Mouse (Mus musculus): ENCODE measurements around the gene Gm49711. TPM values are rescaled to one million over a fixed set of nuclear protein-coding genes. Genes with fewer than 3 reads are reported as not detected.

Gm49711 gene
- polyA plus RNA-seq, 1 experiment from 2014 or later = not detected

- peak overlapping the region; percentile 86 for H3K4me2 ChIP-seq (ENCODE audit: low read depth)
- H3K9ac ChIP-seq (ENCODE audit: low read length) = peak overlapping the region; percentile 83
- H3K36me3 ChIP-seq (ENCODE audit: control insufficient read depth, insufficient read depth, low read length) = peaks cover 7% of the 10 kb centered on the region; the same call in 1 of the 2 replicates
- peak; percentile 31 for DNase-seq (ENCODE audit: low spot score)
- peak overlapping the region; percentile 93 for H3K4me3 ChIP-seq (ENCODE audit: low read depth, low read length)
- H3K9me3 ChIP-seq (ENCODE audit: control insufficient read depth, low read length) = peaks cover 4% of the 10 kb centered on the region; the same call in 1 of the 2 replicates
- ATAC-seq (ENCODE audit: insufficient read depth, low FRiP score, low TSS enrichment) = peak; percentile 35
- no peaks in the 10 kb centered on the region for H3K27me3 ChIP-seq (ENCODE audit: control insufficient read depth, insufficient read depth, low read length)
- H3K4me1 ChIP-seq (ENCODE audit: control insufficient read depth, insufficient read depth, low read length) = peaks cover 8% of the 10 kb centered on the region
- 0 out of 2 replicates have a peak overlapping the region, but pooled peaks have one; percentile 44 for H3K27ac ChIP-seq (ENCODE audit: low read depth, low read length)
- WGBS = 2% methylated on average over 49 of the region's 63 CpGs
Measured at GRCm38 (mm10) chr16:92058644-92059620, 816 bp downstream of the Gm49711 start.

DNA sequence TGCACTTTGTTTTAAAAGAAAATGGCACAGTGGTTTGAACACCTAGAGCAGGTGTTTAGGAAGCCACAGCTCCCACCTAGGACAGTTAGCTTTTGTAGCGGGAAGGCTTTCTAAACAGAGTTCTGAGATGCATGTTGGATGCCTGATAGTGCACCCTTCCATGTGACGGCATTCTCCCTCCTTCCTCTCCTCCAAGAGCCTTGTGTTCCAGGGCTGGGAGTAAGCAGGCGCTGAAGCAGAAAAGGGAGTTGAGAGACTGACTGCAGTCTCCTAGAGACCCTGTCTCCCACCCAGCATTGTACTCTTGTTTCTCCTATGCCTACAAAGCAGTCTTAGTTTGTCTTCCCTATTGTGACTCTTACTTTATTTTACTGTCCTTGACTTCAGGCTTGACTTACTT is 2.1 kb downstream of the Gm49711 start:
- no peak overlapping the region for H3K27ac ChIP-seq (ENCODE audit: low read depth, low read length)
- no peak overlapping the region for H3K4me3 ChIP-seq (ENCODE audit: low read depth, low read length)
- DNase-seq (ENCODE audit: low spot score) (no peak), ATAC-seq (ENCODE audit: insufficient read depth, low FRiP score, low TSS enrichment) (no peak)
- peaks cover 7% of the 10 kb centered on the region; the same call in 1 of the 2 replicates for H3K36me3 ChIP-seq (ENCODE audit: control insufficient read depth, insufficient read depth, low read length)
- no peak overlapping the region for H3K9ac ChIP-seq (ENCODE audit: low read length)
- H3K4me1 ChIP-seq (ENCODE audit: control insufficient read depth, insufficient read depth, low read length) = peaks cover 8% of the 10 kb centered on the region
- no peaks in the 10 kb centered on the region for H3K27me3 ChIP-seq (ENCODE audit: control insufficient read depth, insufficient read depth, low read length)
- 64% methylated on average over 3 of the region's 3 CpGs for WGBS
- H3K9me3 ChIP-seq (ENCODE audit: control insufficient read depth, low read length) = no peaks in the 10 kb centered on the region
- no peak overlapping the region for H3K4me2 ChIP-seq (ENCODE audit: low read depth)

DNA sequence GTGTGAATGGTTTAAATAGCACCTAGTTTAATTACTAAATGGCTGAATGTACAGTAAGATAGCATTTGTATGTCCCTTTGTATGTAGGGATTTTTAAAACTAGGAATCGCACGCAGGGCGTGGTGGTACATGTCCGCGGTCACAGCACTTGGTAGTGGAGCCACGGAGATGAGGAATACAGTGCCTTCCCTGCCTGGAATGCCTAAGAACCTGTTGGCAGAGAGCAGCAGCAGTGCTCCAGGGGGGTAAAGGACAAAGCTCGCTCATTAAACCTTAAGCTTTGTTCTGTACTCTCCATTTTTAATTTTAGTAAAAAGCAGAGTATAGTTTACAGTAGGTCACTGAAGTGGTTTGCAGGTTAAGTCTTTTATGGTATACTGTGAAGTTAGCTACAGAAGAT is 3.5 kb downstream of the Gm49711 start:
- ATAC-seq (ENCODE audit: insufficient read depth, low FRiP score, low TSS enrichment) (no peak), DNase-seq (ENCODE audit: low spot score) (no peak)

GRCm38 (mm10) chr16:92062832-92063231 is 4.7 kb downstream of the Gm49711 start:
- Histone ChIP-seq H3K36me3 (ENCODE audit: control insufficient read depth, insufficient read depth, low read length) (peaks cover 10% of the 10 kb centered on the region), H3K9me3 (ENCODE audit: control insufficient read depth, low read length) (no peaks in the 10 kb centered on the region), H3K9ac (ENCODE audit: low read length) (no peak overlapping the region), H3K27me3 (ENCODE audit: control insufficient read depth, insufficient read depth, low read length) (no peaks in the 10 kb centered on the region), H3K4me1 (ENCODE audit: control insufficient read depth, insufficient read depth, low read length) (peaks cover 5% of the 10 kb centered on the region), H3K4me3 (ENCODE audit: low read depth, low read length) (no peak overlapping the region), H3K4me2 (ENCODE audit: low read depth) (no peak overlapping the region), H3K27ac (ENCODE audit: low read depth, low read length) (no peak overlapping the region)
- ATAC-seq (ENCODE audit: insufficient read depth, low FRiP score, low TSS enrichment) = no peak
- 100% methylated on average over 1 of the region's 1 CpGs for WGBS
- DNase-seq (ENCODE audit: low spot score) = no peak

More for the DNA sequence above, 3.5 kb downstream of the Gm49711 start:
- Histone ChIP-seq H3K4me2 (ENCODE audit: low read depth) (no peak overlapping the region), H3K4me3 (ENCODE audit: low read depth, low read length) (no peak overlapping the region), H3K9me3 (ENCODE audit: control insufficient read depth, low read length) (no peaks in the 10 kb centered on the region), H3K27me3 (ENCODE audit: control insufficient read depth, insufficient read depth, low read length) (no peaks in the 10 kb centered on the region), H3K9ac (ENCODE audit: low read length) (no peak overlapping the region), H3K36me3 (ENCODE audit: control insufficient read depth, insufficient read depth, low read length) (peaks cover 7% of the 10 kb centered on the region; the same call in 1 of the 2 replicates), H3K27ac (ENCODE audit: low read depth, low read length) (no peak overlapping the region), H3K4me1 (ENCODE audit: control insufficient read depth, insufficient read depth, low read length) (peaks cover 8% of the 10 kb centered on the region)
- 95% methylated on average over 7 of the region's 7 CpGs for WGBS

- H3K4me2 ChIP-seq (ENCODE audit: low read depth) = no peak overlapping the region
- no peak overlapping the region for H3K27ac ChIP-seq (ENCODE audit: low read depth, low read length)
- WGBS = 98% methylated on average over 2 of the region's 2 CpGs
- no peak overlapping the region for H3K9ac ChIP-seq (ENCODE audit: low read length)
- no peaks in the 10 kb centered on the region for H3K9me3 ChIP-seq (ENCODE audit: control insufficient read depth, low read length)
- peaks cover 10% of the 10 kb centered on the region for H3K36me3 ChIP-seq (ENCODE audit: control insufficient read depth, insufficient read depth, low read length)
- no peaks in the 10 kb centered on the region for H3K27me3 ChIP-seq (ENCODE audit: control insufficient read depth, insufficient read depth, low read length)
- no peak overlapping the region for H3K4me3 ChIP-seq (ENCODE audit: low read depth, low read length)
- H3K4me1 ChIP-seq (ENCODE audit: control insufficient read depth, insufficient read depth, low read length) = no peaks in the 10 kb centered on the region
- DNase-seq (ENCODE audit: low spot score) (no peak), ATAC-seq (ENCODE audit: insufficient read depth, low FRiP score, low TSS enrichment) (no peak)
Measured at GRCm38 (mm10) chr16:92064801-92065200, 6.7 kb downstream of the Gm49711 start.

DNA sequence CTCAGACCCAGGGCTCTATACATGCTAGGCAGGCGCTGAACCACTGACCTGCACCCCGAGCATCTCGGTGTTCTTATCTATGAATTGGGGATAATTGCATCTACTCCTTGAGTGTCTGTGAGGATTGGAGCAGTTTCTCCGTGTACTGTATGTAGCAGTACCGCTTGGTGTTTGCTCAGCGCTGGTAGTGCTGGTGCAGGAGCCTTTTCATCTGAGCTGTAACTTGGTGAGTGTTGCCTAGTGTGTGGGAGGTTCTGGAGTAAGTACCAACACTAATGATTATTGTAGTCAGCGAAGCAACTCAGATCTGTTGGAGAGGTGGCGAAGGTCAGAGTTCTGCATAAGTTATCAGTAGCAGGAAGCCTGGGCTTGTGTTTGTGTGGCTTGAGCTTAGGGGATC is 12.2 kb downstream of the Gm49711 start:
- Histone ChIP-seq H3K36me3 (ENCODE audit: control insufficient read depth, insufficient read depth, low read length) (peaks cover 3% of the 10 kb centered on the region), H3K4me1 (ENCODE audit: control insufficient read depth, insufficient read depth, low read length) (no peaks in the 10 kb centered on the region), H3K9me3 (ENCODE audit: control insufficient read depth, low read length) (no peaks in the 10 kb centered on the region), H3K27me3 (ENCODE audit: control insufficient read depth, insufficient read depth, low read length) (no peaks in the 10 kb centered on the region), H3K4me3 (ENCODE audit: low read depth, low read length) (no peak overlapping the region), H3K4me2 (ENCODE audit: low read depth) (no peak overlapping the region), H3K9ac (ENCODE audit: low read length) (no peak overlapping the region), H3K27ac (ENCODE audit: low read depth, low read length) (no peak overlapping the region)
- ATAC-seq (ENCODE audit: insufficient read depth, low FRiP score, low TSS enrichment) = no peak
- DNase-seq (ENCODE audit: low spot score) = no peak
- WGBS = 92% methylated on average over 8 of the region's 8 CpGs

- Histone ChIP-seq H3K36me3 (ENCODE audit: control insufficient read depth, insufficient read depth, low read length) (peaks cover 2% of the 10 kb centered on the region; the same call in 1 of the 2 replicates), H3K4me1 (ENCODE audit: control insufficient read depth, insufficient read depth, low read length) (no peaks in the 10 kb centered on the region)
- no peak for DNase-seq (ENCODE audit: low spot score)
Measured at GRCm38 (mm10) chr16:92076797-92077196, 18.7 kb downstream of the Gm49711 start.

DNA sequence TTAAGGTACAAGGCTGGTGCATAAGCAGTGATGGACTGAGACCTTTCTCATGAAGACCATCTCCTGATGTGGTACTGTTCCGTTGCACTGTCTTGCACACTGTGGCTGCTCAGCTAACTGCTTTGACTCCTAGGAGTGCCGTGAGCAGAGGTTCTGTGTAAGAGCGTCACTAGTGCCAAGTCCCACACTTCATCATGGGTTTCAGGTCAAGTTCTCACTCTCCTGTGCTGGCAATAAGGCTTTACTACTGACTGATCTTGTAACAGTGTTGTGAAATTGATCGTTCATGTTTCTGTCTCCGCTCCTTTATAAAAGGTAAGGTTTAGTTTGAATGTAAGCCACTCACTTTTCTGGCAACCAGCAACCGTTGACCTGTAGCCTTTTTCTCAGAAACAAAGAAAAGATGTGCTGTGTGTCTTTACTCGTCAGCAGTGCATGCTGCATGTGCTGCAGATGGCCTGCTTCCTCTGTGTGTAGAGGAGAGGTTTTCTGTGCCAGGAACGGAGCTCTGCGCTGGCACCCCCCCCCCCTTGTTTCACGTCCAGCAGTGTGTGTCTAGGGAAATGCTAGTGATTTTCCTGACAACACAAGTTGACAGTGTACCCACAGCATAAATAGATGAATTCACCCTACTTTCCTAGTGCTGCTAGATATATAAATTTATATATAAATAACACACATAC is 25.8 kb downstream of the Gm49711 start:
- H3K4me3 ChIP-seq (ENCODE audit: low read depth, low read length) = no peak overlapping the region
- ATAC-seq (ENCODE audit: insufficient read depth, low FRiP score, low TSS enrichment) (no peak), DNase-seq (ENCODE audit: low spot score) (no peak)
- H3K9ac ChIP-seq (ENCODE audit: low read length) = no peak overlapping the region
- H3K27me3 ChIP-seq (ENCODE audit: control insufficient read depth, insufficient read depth, low read length) = no peaks in the 10 kb centered on the region
- H3K27ac ChIP-seq (ENCODE audit: low read depth, low read length) = no peak overlapping the region
- H3K9me3 ChIP-seq (ENCODE audit: control insufficient read depth, low read length) = no peaks in the 10 kb centered on the region
- no peaks in the 10 kb centered on the region for H3K36me3 ChIP-seq (ENCODE audit: control insufficient read depth, insufficient read depth, low read length)
- no peak overlapping the region for H3K4me2 ChIP-seq (ENCODE audit: low read depth)
- 88% methylated on average over 10 of the region's 10 CpGs for WGBS
- H3K4me1 ChIP-seq (ENCODE audit: control insufficient read depth, insufficient read depth, low read length) = no peaks in the 10 kb centered on the region; the same call in 1 of the 2 replicates

More at GRCm38 (mm10) chr16:92076797-92077196, 18.7 kb downstream of the Gm49711 start:
- no peak for ATAC-seq (ENCODE audit: insufficient read depth, low FRiP score, low TSS enrichment)
- Histone ChIP-seq H3K4me3 (ENCODE audit: low read depth, low read length) (no peak overlapping the region), H3K9me3 (ENCODE audit: control insufficient read depth, low read length) (no peaks in the 10 kb centered on the region), H3K27ac (ENCODE audit: low read depth, low read length) (no peak overlapping the region), H3K4me2 (ENCODE audit: low read depth) (no peak overlapping the region), H3K27me3 (ENCODE audit: control insufficient read depth, insufficient read depth, low read length) (no peaks in the 10 kb centered on the region), H3K9ac (ENCODE audit: low read length) (no peak overlapping the region)
- 94% methylated on average over 8 of the region's 8 CpGs for WGBS

All from neural tube, embryonic 11.5 days (tissue).